Mouse (Mus musculus) liver, adult (tissue): ENCODE measurements at regions not wholly inside any gene's neighbourhood (a gene's known extent, or its start where the extent isn't known, plus 50 kb on each side); places are given as distances from the start of the nearest gene placed in this dataset.
A peak's percentile ranks its signal among the peaks of the same experiment; 100 is the strongest.

Source experiments
- GATA4 ChIP-seq: IDR thresholded peaks from 2 replicates; pipeline ENCODE4 v1.6.1; 2014; ENCODE audit warnings: mild to moderate bottlenecking, low read length; ENCODE audit not compliant: insufficient replicate concordance

- no peak for TF ChIP-seq GATA4
These were observed 212.4 kb downstream of the Srek1 start for GRCm38 (mm10) chr13:103561795-103562705.

- no peak for TF ChIP-seq GATA4
These were observed 215.5 kb downstream of the Srek1 start for GRCm38 (mm10) chr13:103558915-103559314.

- TF ChIP-seq GATA4: no peak
These were observed 205.3 kb upstream of the Mast4 start for GRCm38 (mm10) chr13:103539577-103539976.

- no peak for TF ChIP-seq GATA4
These were observed 179.5 kb upstream of the Mast4 start for GRCm38 (mm10) chr13:103513825-103514224.

GRCm38 (mm10) chr13:103512476-103512875, 178.2 kb upstream of the Mast4 start:
- TF ChIP-seq GATA4: no peak

- TF ChIP-seq GATA4: no peak
These were observed 170.7 kb upstream of the Mast4 start for GRCm38 (mm10) chr13:103504987-103505386.

GRCm38 (mm10) chr13:103499376-103499775, 165.1 kb upstream of the Mast4 start:
- no peak for TF ChIP-seq GATA4

GRCm38 (mm10) chr13:103494371-103494770, 160.1 kb upstream of the Mast4 start:
- TF ChIP-seq GATA4: no peak

- TF ChIP-seq GATA4: peak; percentile 78; the same call in 1 of the 2 replicates
These were observed 159.3 kb upstream of the Mast4 start for GRCm38 (mm10) chr13:103493567-103493966.

GRCm38 (mm10) chr13:103490049-103490448, 155.8 kb upstream of the Mast4 start:
- TF ChIP-seq GATA4: no peak

GRCm38 (mm10) chr13:103484092-103484491, 149.8 kb upstream of the Mast4 start:
- no peak for TF ChIP-seq GATA4

GRCm38 (mm10) chr13:103483392-103483791, 149.1 kb upstream of the Mast4 start:
- no peak for TF ChIP-seq GATA4

GRCm38 (mm10) chr13:103476328-103476727, 142.0 kb upstream of the Mast4 start:
- TF ChIP-seq GATA4: no peak

- TF ChIP-seq GATA4: no peak
These were observed 137.9 kb upstream of the Mast4 start for GRCm38 (mm10) chr13:103472216-103472615.

GRCm38 (mm10) chr13:103470141-103470540, 135.8 kb upstream of the Mast4 start:
- TF ChIP-seq GATA4: no peak

- TF ChIP-seq GATA4: no peak
These were observed 126.2 kb upstream of the Mast4 start for GRCm38 (mm10) chr13:103460499-103460898.
